Mouse (Mus musculus): Measurements from ENCODE around the gene Suclg1.

DNA sequence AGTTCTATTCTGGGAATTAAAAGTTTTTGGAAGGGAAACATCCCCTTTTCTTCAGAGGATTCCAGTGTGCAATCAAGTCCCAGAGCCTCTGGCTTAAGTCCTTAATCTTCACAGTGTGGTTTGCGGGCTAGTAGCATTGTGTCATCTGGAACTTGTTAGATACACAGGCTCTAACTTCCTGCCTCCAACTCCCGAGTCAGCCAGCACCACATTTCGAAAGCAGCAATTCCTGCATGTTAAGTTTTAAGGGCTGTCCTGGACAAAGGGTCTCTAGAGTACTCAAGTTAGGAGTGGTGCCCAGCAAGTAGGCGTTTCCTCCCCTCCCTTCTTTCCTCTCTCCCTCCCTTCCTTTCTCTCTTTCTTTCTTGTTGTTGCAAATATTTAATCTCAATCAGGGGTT is 19.8 kb upstream of the Suclg1 start:
- no peak for TF ChIP-seq POLR2A (IDR thresholded peaks at IDR 0.05; ENCODE audit: insufficient read length, low read depth)
- TF ChIP-seq TCF3 (IDR thresholded peaks at IDR 0.05; ENCODE audit: insufficient read length, low read depth), result no peak
- TF ChIP-seq TCF12 (IDR thresholded peaks at IDR 0.05; ENCODE audit: insufficient read depth, poor library complexity, severe bottlenecking), result no peak
- TF ChIP-seq USF1 (IDR thresholded peaks at IDR 0.05; ENCODE audit: low read depth), result no peak
